Mouse (Mus musculus) brown adipose tissue, adult 24 weeks (tissue): ENCODE measurements at regions not wholly inside any gene's neighbourhood (a gene's known extent, or its start where the extent isn't known, plus 50 kb on each side); places are given as distances from the start of the nearest gene placed in this dataset.

Experiments
- H3K27ac ChIP-seq: fragments of 200-500 bp; replicated peaks from 2 replicates; pipeline ENCODE4 v1.5.1; 2012; ENCODE audit warnings: low read depth, mild to moderate bottlenecking, low read length
- H3K4me1 ChIP-seq: fragments of 200-500 bp; 2 replicates; pipeline ENCODE4 v1.6.1; 2012; ENCODE audit warnings: low read length, mixed read lengths; ENCODE audit not compliant: control insufficient read depth, insufficient read depth, insufficient read length
- H3K4me3 ChIP-seq: fragments of 200-500 bp; 2 replicates; pipeline ENCODE4 v1.5.1; 2012; ENCODE audit warnings: low read depth, mild to moderate bottlenecking, low read length, moderate library complexity; ENCODE audit not compliant: insufficient read depth

DNA sequence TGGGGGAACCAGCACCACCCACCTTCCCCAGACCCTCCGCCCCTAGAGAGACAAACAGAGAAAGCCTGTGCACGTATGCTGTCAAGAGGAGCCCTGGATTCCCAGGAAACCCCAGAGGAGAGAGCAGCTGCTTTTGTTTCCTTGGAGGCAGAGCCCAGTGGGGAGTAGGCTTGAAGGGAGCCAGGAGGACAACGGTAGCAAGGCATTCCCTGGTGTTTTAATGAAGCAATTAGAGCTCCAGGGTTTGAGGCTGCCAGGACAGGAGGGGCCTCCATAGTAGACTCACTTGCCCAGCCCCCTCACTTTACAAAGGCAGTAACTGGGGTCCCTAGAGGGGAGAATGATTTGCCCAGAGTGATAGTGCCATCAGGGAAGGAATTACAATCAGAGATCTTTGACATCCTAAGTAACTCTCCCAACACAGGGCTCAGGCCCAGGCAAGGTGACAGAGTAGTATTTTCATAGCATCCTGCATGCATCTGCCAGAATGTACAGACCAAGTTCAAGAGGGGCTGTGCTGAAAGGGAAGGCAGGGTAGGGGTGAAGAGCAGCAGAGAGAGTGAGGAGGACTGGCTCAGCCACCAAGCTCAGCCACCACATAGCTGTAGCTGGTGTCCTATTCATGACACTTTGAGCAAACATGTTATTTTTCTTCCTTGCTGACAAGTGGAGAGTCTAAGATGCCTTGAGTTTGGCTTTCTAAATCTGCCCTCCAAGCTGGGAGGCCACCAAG is 389.0 kb downstream of the Nedd1 start:
- Histone ChIP-seq H3K4me1 (no peaks in the 10 kb centered on the region), H3K27ac (no peak overlapping the region), H3K4me3 (no peak overlapping the region)

DNA sequence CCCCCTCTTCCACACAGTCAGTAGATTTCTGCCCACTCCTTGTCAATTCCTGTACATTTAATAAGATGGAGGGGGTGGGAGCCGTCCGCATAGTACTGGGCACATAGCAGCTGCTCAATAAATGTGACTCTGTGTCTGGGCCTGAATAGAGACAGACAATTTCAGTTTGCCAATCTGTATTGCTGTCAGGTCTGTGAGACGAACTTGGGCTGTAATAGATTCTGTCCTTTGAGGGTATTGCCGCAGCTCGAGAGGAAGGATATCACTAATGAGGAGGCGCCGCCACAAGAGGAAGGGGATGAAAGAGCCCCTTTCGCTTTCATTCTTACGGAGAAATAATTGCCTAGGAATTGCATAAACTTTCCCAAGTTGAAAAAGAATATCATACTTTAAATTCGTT is 392.1 kb downstream of the Nedd1 start:
- no peak overlapping the region for H3K4me3 ChIP-seq
- no peaks in the 10 kb centered on the region for H3K4me1 ChIP-seq
- no peak overlapping the region for H3K27ac ChIP-seq

DNA sequence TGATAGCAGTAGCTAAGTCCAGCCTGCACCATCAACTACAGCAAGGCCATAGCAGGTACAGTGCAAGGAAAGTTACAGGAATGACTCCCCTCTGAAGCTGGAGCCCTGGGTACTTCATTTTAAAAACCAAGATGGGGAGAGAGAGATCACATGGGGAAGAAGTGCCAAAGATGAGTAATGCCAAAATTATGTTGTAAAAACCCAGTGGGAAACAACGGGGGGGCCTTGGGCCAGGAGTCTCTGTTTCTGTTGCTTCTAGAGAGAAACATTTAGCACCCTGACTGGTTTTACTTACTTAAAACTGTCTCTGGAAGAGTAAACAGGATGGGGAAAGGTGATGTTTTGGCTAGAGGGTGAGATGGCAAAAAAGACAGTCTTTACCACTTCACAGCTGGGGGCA is 392.6 kb downstream of the Nedd1 start:
- Histone ChIP-seq H3K4me1 (no peaks in the 10 kb centered on the region), H3K4me3 (no peak overlapping the region), H3K27ac (no peak overlapping the region)

DNA sequence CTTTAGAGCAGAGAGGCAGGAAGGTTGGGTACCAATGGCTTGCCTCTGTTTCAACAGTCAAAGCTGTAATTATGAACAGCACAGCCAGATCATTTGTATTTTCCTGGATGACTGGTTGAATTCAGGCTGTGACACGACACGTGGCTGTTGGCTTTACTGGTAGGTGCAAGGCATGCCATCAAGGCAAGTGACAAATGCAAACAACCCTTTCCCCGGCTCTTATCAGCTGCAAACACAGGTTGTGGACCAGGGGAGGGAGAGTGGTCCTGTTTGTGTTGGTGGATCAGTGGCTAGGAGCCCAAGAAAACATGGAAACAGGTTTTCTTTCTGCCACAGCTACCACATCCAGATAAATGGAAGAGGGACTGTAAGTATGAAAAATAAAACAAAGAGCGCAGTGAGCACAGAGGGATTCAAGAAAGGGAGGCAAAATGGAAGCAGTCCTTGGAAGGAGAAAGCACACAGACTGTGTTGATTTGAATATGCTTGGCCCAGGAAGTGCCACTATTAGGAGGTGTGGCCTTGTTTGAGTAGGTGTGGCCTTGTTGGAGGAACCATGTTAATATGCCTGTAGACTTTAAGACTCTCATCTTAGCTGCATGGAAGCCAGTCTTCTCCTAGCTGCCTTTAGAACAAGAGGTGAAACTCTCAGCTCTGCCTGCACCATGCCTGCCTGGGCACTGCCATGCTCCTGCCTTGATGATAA is 396.8 kb downstream of the Nedd1 start:
- H3K27ac ChIP-seq: no peak overlapping the region
- no peaks in the 10 kb centered on the region for H3K4me1 ChIP-seq
- H3K4me3 ChIP-seq: no peak overlapping the region

DNA sequence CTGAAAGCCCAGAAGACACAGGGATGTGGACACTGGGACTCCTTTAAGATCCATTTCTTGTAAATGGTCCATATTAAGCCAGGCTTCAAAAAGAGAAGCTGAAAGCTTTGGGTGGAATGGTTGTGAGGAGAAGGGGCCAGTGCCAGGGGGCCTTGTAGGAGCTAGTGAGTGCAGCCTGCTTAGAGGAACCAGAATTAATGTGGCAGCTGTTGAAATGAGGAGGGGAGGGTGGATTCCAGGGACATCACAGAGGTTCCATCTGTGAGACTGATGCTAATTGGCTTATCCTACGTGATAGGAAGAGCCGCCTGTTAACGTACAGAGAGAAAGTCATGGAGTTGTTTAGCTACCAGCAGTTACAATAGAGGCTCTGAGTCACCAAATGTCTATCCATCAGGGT is 407.6 kb downstream of the Nedd1 start:
- Histone ChIP-seq H3K4me3 (no peak overlapping the region), H3K4me1 (no peaks in the 10 kb centered on the region), H3K27ac (no peak overlapping the region)

DNA sequence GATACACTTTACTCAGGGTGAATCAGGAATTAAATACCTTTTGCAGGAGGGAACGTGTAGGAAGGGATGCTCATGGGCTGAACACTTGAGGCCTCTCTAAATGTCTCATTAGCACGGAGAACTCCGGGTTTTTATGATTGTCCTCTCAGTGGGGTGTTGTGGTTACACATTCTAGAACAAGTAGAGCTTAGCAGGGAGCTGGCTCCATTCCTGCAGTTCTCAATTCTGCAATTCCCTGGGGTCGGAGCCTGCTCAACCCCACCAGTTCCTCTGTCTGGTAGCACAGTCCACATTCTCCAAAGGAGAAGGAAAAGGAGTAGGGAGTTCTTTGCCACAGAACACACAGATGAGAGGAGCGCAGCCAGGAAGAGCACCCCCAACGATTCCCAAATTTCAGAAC is 409.9 kb downstream of the Nedd1 start:
- Histone ChIP-seq H3K27ac (no peak overlapping the region), H3K4me3 (no peak overlapping the region), H3K4me1 (no peaks in the 10 kb centered on the region)

DNA sequence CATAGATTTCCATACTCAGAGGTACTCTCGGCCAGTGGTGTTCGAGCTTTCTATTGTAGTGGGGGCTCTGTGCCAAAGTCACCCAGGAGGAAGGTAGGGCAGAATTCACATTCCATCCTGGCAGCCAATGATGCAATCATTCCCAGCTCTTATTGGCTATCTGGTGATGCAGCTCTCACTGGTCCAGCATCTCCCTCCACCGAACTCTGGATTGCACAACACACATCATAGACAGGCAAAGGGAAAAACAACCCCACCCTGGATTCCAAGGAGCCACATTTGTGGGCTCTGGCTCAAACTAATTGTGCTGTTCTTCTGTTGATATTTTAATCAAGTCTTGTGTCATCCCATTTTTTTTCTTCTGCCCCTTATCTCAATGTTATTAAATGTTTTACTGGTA is 413.6 kb downstream of the Nedd1 start:
- Histone ChIP-seq H3K27ac (no peak overlapping the region), H3K4me1 (no peaks in the 10 kb centered on the region), H3K4me3 (no peak overlapping the region)

DNA sequence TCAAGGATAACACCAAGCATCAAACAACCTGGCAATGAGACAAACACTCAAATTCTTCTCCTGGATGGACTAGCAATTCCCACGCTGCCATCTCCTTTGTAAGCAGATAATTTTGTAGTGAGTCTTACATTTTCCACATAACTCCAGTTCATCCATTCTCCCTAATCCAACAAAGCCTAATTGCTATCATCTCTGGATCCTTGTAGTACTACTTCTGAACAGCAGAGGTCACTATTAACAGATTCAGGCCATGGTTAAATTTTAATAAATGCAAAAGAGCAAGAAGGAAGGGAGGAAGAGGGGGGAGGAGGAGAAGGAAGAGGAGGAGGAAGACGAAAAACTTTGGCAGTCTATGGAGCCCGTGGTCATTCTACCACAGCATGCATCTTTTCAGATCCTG is 414.4 kb downstream of the Nedd1 start:
- no peak overlapping the region for H3K27ac ChIP-seq
- H3K4me3 ChIP-seq: no peak overlapping the region
- H3K4me1 ChIP-seq: no peaks in the 10 kb centered on the region

DNA sequence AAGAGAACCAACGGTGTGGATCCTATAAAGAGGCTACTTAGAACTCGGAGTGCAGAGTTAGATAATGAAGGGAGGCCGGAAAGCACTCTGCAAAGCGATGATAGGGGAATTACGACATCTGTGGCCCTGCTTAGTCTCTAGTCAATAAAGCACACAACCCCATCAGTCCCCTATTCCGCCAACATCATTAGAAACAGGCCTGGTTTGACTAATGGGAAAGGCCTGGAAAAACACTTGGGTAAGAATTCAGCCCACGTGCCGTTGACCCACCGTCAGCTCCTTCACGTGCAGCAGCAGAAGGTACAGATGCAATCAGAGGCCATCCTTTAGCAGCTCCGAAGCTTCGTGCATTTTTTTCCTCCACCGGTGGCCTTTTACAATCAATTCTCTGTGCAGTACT is 423.5 kb downstream of the Nedd1 start:
- Histone ChIP-seq H3K27ac (no peak overlapping the region), H3K4me3 (no peak overlapping the region), H3K4me1 (no peaks in the 10 kb centered on the region)

DNA sequence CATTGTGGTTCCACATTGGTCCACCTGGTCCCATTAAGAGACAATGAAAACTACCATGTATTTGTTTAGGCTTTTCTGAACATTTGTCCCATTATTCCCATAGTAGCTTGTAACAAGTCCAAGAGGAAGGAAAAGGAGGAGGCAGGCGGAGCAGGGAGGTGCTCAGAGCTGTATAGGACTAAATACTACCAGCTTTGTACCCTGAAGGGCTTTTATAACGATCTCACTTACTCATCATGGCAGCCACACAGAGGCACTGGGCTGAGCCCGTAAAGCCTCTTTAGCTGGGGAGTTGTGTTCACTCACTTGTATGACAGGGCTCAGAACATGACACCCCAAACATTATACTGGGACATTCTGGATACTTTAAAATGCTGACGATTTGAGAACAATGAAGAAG is 425.4 kb downstream of the Nedd1 start:
- no peak overlapping the region for H3K27ac ChIP-seq
- H3K4me3 ChIP-seq: no peak overlapping the region
- no peaks in the 10 kb centered on the region for H3K4me1 ChIP-seq

DNA sequence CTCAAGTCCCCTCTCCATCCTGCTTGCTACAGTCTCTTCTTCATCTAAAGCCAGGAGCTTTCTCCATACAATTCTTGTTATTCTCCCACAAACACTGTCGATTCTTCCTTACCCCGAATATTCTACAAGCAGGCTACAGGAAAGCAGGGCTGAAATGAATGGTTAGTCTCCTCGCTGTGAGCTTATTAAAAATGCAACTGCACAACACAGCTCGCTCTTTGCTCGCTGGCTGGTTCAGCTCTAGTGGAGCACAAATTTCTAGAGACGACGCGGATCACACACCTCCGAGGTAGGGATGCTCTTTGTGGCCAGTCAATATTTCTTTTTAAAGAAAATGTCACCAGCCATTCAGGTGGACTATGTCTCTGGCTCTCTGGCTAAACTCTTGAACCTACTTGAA is 425.9 kb downstream of the Nedd1 start:
- no peak overlapping the region for H3K4me3 ChIP-seq
- no peaks in the 10 kb centered on the region for H3K4me1 ChIP-seq
- H3K27ac ChIP-seq: no peak overlapping the region

DNA sequence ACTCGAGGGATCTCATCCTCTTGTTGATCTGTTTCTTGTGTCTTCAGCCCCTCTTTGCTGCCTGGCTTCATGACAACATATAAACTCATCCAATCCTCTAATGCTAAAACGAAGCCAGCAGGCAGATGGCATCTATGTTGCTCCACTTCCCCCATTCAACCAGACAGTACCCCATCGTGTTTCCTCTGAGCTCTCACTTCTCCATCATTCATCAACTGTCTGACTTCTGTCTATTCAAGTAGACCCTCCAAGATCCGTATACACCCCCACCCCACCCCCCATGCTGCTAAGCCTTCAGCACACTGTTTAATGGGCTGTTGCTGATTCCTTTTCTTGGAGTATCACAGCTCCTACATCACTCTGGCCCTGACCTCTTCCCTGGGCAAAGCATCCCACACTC is 429.0 kb downstream of the Nedd1 start:
- H3K4me1 ChIP-seq: no peaks in the 10 kb centered on the region
- no peak overlapping the region for H3K27ac ChIP-seq
- H3K4me3 ChIP-seq: no peak overlapping the region

DNA sequence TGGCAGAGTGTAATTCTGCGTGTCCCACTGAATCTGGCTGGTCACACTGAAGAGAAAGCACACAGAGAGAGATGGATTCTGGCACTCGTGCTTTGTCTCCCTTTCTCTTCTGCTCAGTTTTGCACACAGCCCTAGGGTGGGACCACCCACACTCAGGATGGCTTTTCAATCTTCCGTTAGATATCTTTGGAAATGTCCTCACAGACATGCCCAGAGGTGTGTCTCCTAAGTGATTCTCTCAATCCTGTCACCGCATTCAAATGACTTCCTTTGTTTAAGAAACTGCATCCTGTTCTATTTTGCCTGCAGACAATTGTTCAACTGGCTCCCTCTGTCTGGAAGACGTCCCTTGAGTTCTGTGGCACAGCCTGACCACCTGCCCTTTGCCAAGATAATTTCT is 433.0 kb downstream of the Nedd1 start:
- no peaks in the 10 kb centered on the region for H3K4me1 ChIP-seq
- no peak overlapping the region for H3K4me3 ChIP-seq
- no peak overlapping the region for H3K27ac ChIP-seq

DNA sequence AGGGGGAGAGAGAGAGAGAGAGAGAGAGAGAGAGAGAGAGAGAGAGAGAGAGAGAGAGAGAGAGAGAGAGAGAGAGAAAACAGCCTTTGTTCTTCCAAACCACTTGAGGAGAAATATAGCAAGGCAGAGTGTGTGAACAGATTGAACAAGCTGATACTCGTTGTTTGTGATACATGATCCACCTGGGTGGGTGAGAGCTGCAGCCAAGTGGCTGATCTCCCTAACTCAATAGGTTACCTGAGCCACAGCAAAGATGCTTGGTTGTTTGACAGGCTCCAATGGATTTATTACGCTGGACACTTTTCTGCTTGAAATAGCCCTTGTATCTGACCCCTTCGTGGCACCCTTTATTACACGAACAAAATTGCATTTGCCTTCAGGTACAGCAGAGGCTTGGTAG is 438.0 kb downstream of the Nedd1 start:
- Histone ChIP-seq H3K4me3 (no peak overlapping the region), H3K27ac (no peak overlapping the region), H3K4me1 (no peaks in the 10 kb centered on the region)

DNA sequence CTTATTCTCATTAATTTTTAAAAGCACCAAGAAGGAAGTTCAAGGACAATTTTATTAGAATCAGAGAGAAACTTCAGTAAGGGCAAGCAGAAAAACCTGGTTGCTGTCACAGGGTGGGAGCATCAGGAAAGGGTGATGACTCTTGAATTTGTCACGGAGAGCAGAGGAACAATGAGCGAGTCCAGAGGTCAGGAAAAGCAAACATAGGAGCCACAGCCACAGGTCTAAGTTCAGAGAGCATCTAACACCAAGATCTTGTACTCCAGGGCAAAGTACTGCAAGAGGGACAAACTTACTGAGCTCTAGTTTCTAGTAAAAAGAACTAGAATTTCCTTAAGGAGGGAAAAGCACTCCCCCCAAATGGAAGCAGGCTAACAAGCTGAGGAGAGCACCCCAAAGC is 444.2 kb downstream of the Nedd1 start:
- Histone ChIP-seq H3K4me3 (no peak overlapping the region), H3K27ac (no peak overlapping the region), H3K4me1 (no peaks in the 10 kb centered on the region)

DNA sequence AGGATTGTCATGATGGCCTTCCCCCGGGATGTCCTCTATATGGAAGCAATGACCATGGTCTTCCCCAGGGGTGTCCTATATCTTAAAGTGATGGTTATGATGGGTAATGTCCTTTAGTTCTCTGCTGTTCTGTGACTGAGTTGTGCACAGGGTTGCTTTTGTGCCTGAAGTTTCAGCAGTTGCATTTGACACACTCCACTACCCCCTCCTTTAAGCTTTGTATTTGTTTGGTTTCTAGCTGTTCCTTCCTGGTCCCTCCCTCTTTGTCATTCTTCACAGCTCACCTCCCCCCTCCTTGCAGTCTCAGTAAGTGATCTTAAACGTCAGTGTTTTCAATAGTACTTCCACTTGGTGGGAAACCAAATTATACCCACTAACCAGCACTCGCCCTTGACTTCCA is 464.4 kb downstream of the Nedd1 start:
- Histone ChIP-seq H3K27ac (no peak overlapping the region), H3K4me1 (no peaks in the 10 kb centered on the region), H3K4me3 (no peak overlapping the region)
